Mouse (Mus musculus): ENCODE measurements around the gene Syt8. TPM values are rescaled to one million over a fixed set of nuclear protein-coding genes. Genes with fewer than 3 reads are reported as not detected.
A peak's percentile ranks its signal among the peaks of the same experiment; 100 is the strongest.

Syt8 gene
- not detected in 2 replicates for polyA plus RNA-seq (2015; fragmentation: Nextera tagmentation; extraction: Ambion mirVana)

- 54% methylated on average over 10 of the region's 10 CpGs for WGBS (ENCODE audit: insufficient replicate concordance)
- Histone ChIP-seq H3K9me3 (replicated peaks) (no peaks in the 10 kb centered on the region), H3K27ac (no peak within 1 kb of the TSS), H3K9ac (no peak within 1 kb of the TSS), H3K27me3 (peaks cover 34% of the 10 kb centered on the region), H3K36me3 (no peaks in the 10 kb centered on the region), H3K4me3 (replicated peaks) (no peak within 1 kb of the TSS), H3K4me1 (replicated peaks) (peaks cover 22% of the 10 kb centered on the region), H3K4me2 (no peak within 1 kb of the TSS)
- ATAC-seq (ENCODE audit: low read depth): no peak
- no peak for DNase-seq
Measured at GRCm38 (mm10) chr7:142434137-142434865, at the start of gene Syt8. TSS of gene Syt8 (plus strand) at chr7:142434850.

- Histone ChIP-seq H3K27me3 (no peaks in the 10 kb centered on the region), H3K36me3 (peaks cover 55% of the 10 kb centered on the region), H3K4me2 (peak overlapping the region; percentile 87), H3K4me1 (replicated peaks) (peaks cover 78% of the 10 kb centered on the region), H3K27ac (peak overlapping the region; percentile 93), H3K9me3 (replicated peaks) (no peaks in the 10 kb centered on the region), H3K9ac (peak overlapping the region; percentile 92), H3K4me3 (replicated peaks) (peak overlapping the region; percentile 81)
- WGBS (ENCODE audit: insufficient replicate concordance): 79% methylated on average over 3 of the region's 3 CpGs
- ATAC-seq (ENCODE audit: low read depth): no peak
- no peak for DNase-seq
Measured at GRCm38 (mm10) chr7:142385742-142386403, 48.8 kb upstream of the Syt8 start.

GRCm38 (mm10) chr7:142386621-142387201, 47.9 kb upstream of the Syt8 start:
- H3K27me3 ChIP-seq: no peaks in the 10 kb centered on the region
- peak overlapping the region; percentile 81 for H3K4me3 ChIP-seq (replicated peaks)
- peak overlapping the region; percentile 87 for H3K4me2 ChIP-seq
- 32% methylated on average over 6 of the region's 6 CpGs for WGBS (ENCODE audit: insufficient replicate concordance)
- peak overlapping the region; percentile 93 for H3K27ac ChIP-seq
- DNase-seq (peak; percentile 57), ATAC-seq (ENCODE audit: low read depth) (peak; percentile 71)
- H3K9me3 ChIP-seq (replicated peaks): no peaks in the 10 kb centered on the region
- H3K9ac ChIP-seq: peak overlapping the region; percentile 92
- H3K4me1 ChIP-seq (replicated peaks): peaks cover 78% of the 10 kb centered on the region
- peaks cover 46% of the 10 kb centered on the region for H3K36me3 ChIP-seq

DNA sequence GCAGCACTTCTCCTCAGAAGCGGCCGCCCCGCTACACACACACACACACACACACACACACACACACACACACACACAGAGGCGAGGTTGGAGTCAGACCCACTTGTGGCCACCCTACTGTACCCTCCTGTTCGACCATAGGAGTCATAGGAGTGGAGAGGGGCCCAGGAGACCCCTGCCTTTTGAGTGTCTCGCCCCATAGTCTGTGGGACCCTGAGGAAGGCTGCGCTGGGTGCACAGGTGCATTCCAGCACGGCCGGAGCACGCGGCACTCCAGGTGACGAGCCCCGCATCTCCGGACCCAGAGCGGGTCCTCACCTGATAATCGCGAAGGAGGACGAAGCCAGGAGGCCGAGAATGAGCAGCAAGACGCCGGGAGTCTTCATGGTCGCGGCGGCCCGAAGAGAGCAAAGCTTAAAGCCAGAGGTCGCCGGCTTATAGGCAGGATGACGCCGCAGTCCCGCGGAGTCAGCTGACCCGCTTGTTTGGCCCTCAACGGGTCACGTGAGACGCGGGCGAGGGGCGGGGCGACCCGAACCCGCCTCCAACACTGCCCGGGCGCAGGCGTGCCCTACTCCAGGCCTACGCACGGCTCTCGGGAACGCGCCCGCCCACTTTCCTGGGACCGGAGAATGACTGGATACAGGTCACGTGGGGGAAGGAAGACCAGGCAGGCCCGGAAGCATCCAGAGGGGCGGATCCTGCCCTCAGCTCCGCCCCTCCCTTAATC, 47.1 kb upstream of the Syt8 start, which contains the start of gene Ctsd:
Gene Ctsd (minus strand): TSS at position 620 of the 730 bp plus-strand sequence.
- H3K4me1 ChIP-seq (replicated peaks): peaks cover 78% of the 10 kb centered on the region
- DNase-seq (peak; percentile 99), ATAC-seq (ENCODE audit: low read depth) (peak; percentile 88)
- H3K36me3 ChIP-seq: peaks cover 38% of the 10 kb centered on the region
- under 1% methylated on average over 55 of the region's 55 CpGs for WGBS (ENCODE audit: insufficient replicate concordance)
- H3K9ac ChIP-seq: peak within 1 kb of the TSS; percentile 92
- peak within 1 kb of the TSS; percentile 93 for H3K27ac ChIP-seq
- peak within 1 kb of the TSS; percentile 87 for H3K4me2 ChIP-seq
- H3K27me3 ChIP-seq: no peaks in the 10 kb centered on the region
- no peaks in the 10 kb centered on the region for H3K9me3 ChIP-seq (replicated peaks)
- peak within 1 kb of the TSS; percentile 81 for H3K4me3 ChIP-seq (replicated peaks)

DNA sequence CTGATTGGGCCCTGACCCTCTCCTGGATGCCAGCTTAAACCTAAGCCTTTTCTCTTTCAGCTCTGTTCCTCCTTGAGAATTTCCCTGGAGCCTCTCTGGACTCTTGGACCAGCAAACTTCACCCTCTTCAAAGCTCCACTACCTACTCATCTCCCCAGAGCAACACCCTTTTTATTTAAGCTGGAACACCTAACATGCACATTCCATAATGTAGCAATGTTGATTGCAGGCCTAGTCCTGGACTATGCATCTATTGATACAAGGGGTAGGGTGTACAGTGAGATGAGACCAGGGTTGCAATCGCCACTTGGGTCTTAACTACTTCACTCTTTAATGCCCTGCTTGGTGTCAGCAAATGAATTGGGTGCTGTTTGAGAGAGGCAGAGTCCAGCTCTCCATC, 46.5 kb upstream of the Syt8 start:
- Histone ChIP-seq H3K9me3 (replicated peaks) (no peaks in the 10 kb centered on the region), H3K4me1 (replicated peaks) (peaks cover 78% of the 10 kb centered on the region), H3K9ac (peak overlapping the region; percentile 56), H3K27ac (peak overlapping the region; percentile 87), H3K27me3 (no peaks in the 10 kb centered on the region), H3K36me3 (peaks cover 31% of the 10 kb centered on the region), H3K4me2 (peak overlapping the region; percentile 87), H3K4me3 (replicated peaks) (peak overlapping the region; percentile 81)
- no peak for ATAC-seq (ENCODE audit: low read depth)
- DNase-seq: no peak
- 80% methylated on average over 1 of the region's 1 CpGs for WGBS (ENCODE audit: insufficient replicate concordance)

- H3K4me1 ChIP-seq (replicated peaks): peaks cover 78% of the 10 kb centered on the region
Measured at GRCm38 (mm10) chr7:142388740-142389139, 45.9 kb upstream of the Syt8 start.

DNA sequence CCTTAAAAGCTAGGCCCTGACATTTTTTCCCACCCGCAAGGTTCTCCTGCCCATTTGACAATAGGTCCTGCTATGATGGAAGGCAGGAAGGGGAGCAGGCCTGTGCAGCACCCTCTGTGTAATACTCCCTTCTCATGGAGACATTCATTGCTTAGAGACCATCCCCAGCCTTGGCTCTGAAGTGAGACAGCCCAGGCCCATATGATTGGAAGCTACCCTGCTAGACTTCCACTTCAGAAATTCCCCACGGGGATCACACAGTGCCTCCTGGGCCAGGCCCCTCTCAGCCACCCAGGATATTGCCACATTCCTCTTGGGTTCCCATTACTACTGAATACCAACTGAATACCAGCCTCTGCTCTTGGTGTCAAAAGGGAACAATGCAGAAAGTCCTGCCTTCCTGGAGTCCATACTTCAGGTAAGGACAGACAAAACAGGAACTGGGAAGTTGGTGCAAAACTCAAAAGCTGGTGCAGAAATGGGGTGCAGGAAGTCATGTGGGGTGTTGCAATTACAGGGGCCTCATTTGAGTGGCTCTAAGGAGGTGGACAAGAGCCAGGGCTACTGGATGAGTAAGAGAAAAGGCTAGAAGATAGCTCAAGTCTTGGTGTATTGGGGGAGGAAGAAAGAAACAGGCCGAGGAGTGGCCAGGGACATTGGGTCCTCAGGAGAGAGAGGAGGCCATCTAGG, 44.5 kb upstream of the Syt8 start:
- ATAC-seq (ENCODE audit: low read depth) (no peak), DNase-seq (no peak)
- Histone ChIP-seq H3K9ac (no peak overlapping the region), H3K36me3 (peaks cover 12% of the 10 kb centered on the region), H3K4me1 (replicated peaks) (peaks cover 78% of the 10 kb centered on the region), H3K4me3 (replicated peaks) (no peak overlapping the region), H3K27ac (peak overlapping the region; percentile 90), H3K4me2 (no peak overlapping the region), H3K27me3 (no peaks in the 10 kb centered on the region), H3K9me3 (replicated peaks) (no peaks in the 10 kb centered on the region)
- 79% methylated on average over 3 of the region's 3 CpGs for WGBS (ENCODE audit: insufficient replicate concordance)

More at GRCm38 (mm10) chr7:142388740-142389139, 45.9 kb upstream of the Syt8 start:
- Histone ChIP-seq H3K9me3 (replicated peaks) (no peaks in the 10 kb centered on the region), H3K27ac (peak overlapping the region; percentile 87), H3K4me3 (replicated peaks) (no peak overlapping the region), H3K27me3 (no peaks in the 10 kb centered on the region), H3K36me3 (peaks cover 26% of the 10 kb centered on the region), H3K9ac (no peak overlapping the region), H3K4me2 (peak overlapping the region; percentile 87; the same call in 1 of the 2 replicates)
- DNase-seq: no peak
- WGBS (ENCODE audit: insufficient replicate concordance): 88% methylated on average over 2 of the region's 2 CpGs
- no peak for ATAC-seq (ENCODE audit: low read depth)

DNA sequence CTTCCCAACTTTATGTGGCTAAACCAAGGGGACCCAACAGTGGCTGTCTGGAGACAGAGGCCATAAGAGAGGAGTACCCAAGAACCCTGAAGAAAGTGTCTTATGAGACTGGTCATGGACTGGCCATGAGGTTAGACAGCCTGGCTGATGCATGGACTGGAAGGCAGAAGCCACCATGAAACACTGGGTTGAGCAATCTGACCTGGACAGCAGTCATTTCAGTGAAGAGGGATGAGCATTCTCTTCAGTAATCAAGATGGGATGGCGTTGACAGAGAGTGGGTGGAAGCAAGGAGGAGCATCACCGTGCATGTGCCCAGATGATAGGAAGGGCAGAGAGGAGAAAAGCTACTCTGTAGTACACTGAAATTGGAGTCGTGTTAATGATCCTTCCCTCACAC, 43.5 kb upstream of the Syt8 start:
- H3K4me1 ChIP-seq (replicated peaks): peaks cover 78% of the 10 kb centered on the region
- peak overlapping the region; percentile 90 for H3K27ac ChIP-seq

DNA sequence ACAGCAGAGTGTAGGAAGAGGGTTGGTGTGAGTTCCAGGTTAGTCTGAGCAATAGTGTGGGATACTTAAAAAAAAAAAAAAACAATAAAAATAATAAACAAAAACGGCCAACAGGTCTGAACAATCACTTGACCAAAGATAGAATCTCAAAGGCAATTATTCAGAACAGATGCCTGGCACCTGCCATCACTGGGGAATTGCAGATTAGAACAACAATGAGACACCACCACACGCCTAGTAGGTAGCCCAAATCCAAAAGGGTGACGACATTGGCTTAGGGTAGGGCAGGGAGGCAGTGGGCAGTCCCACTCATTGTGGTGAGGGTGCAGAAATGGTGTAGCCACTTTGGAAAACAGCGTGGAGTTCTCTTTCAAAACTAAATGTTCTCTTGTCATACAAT, 43.0 kb upstream of the Syt8 start:
- ATAC-seq (ENCODE audit: low read depth) (no peak), DNase-seq (no peak)
- H3K36me3 ChIP-seq: no peaks in the 10 kb centered on the region
- peak overlapping the region; percentile 90; the same call in 1 of the 2 replicates for H3K27ac ChIP-seq
- no peak overlapping the region for H3K4me3 ChIP-seq (replicated peaks)
- WGBS (ENCODE audit: insufficient replicate concordance): 60% methylated on average over 4 of the region's 4 CpGs
- no peak overlapping the region for H3K9ac ChIP-seq
- H3K9me3 ChIP-seq (replicated peaks): no peaks in the 10 kb centered on the region
- H3K4me2 ChIP-seq: no peak overlapping the region
- H3K27me3 ChIP-seq: no peaks in the 10 kb centered on the region
- H3K4me1 ChIP-seq (replicated peaks): peaks cover 77% of the 10 kb centered on the region

More for the DNA sequence above, 43.5 kb upstream of the Syt8 start:
- Histone ChIP-seq H3K27me3 (no peaks in the 10 kb centered on the region), H3K9ac (no peak overlapping the region), H3K4me3 (replicated peaks) (no peak overlapping the region), H3K4me2 (no peak overlapping the region), H3K36me3 (peaks cover 2% of the 10 kb centered on the region), H3K9me3 (replicated peaks) (no peaks in the 10 kb centered on the region)
- WGBS (ENCODE audit: insufficient replicate concordance): 59% methylated on average over 3 of the region's 3 CpGs
- ATAC-seq (ENCODE audit: low read depth) (no peak), DNase-seq (no peak)

DNA sequence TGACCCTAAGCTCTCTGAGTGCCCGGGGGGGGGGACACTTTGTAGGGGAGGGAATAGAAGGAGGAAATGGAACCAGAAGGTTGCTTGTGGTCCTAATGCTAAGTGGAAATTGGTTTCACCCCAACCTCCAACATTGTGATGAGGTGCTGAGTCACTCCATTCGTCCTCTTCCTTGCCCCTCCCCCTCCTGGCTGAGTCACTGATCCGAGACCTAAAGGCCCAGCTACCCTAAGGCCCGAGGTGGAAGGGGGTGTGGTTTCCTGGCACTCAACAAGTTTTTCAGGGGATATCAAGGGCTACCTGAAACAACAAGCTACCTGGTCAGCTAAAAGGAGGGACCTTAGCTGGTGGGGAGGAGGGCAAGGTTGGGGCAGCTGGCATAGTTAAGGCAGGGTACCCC, 41.5 kb upstream of the Syt8 start:
- H3K27ac ChIP-seq: peak overlapping the region; percentile 90
- ATAC-seq (ENCODE audit: low read depth) (peak; percentile 83), DNase-seq (peak; percentile 87)
- H3K4me2 ChIP-seq: peak overlapping the region; percentile 48
- WGBS (ENCODE audit: insufficient replicate concordance): 13% methylated on average over 4 of the region's 4 CpGs
- peaks cover 85% of the 10 kb centered on the region for H3K4me1 ChIP-seq (replicated peaks)
- no peaks in the 10 kb centered on the region for H3K36me3 ChIP-seq
- H3K9ac ChIP-seq: peak overlapping the region; percentile 46; the same call in 1 of the 2 replicates
- no peaks in the 10 kb centered on the region for H3K9me3 ChIP-seq (replicated peaks)
- no peaks in the 10 kb centered on the region for H3K27me3 ChIP-seq
- no peak overlapping the region for H3K4me3 ChIP-seq (replicated peaks)
